Mouse (Mus musculus): Measurements from ENCODE around the gene Efnb3.

Efnb3 gene

DNA sequence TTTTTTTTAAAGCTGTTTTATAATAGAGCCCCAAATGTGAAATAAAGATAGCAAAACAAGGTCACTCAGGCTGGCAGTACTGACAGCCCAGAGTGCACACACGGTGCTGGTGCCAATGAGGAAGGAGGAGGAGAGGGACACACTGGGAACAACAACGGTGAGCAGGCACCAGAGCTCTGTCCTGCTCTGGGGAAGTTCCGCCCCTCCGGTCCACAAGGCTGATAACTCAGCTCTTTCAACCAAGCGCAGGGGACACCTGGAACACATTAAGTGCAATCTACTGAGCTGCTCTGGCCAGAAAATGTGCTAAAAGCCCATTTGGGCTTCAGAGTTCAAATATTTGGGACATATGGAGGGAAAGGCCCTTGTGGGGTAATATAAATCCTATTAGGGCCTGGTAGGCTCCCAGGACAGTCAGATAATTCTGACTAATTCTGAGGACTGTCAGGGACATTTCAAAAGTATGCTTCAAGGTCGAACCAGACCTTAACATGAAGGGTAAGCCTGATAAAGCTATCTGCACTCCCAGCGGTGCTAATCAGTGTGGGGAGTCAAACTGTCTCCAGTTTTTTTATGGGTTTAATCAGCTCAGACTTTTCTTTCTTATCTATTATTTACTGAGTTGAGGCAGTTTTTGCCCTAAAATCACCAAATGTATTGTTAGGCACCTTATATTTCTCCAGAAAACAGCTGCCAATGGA, 49.1 kb downstream of the Efnb3 start:
- DNase-seq (ENCODE audit: low spot score in 2 of 2), result no peak
